Mouse (Mus musculus) heart, adult 2 months (tissue): ENCODE measurements at regions not wholly inside any gene's neighbourhood (a gene's known extent, or its start where the extent isn't known, plus 50 kb on each side); places are given as distances from the start of the nearest gene placed in this dataset.

Experiments
- CTCF ChIP-seq: fragments of 200-600 bp; IDR thresholded peaks from 2 replicates; pipeline ENCODE4 v1.8.1; 2022; ENCODE audit warnings: antibody characterized with exemption, mild to moderate bottlenecking, moderate library complexity
- EP300 ChIP-seq: fragments of 200-500 bp; IDR thresholded peaks from 2 replicates; pipeline ENCODE4 v1.6.1; 2011; ENCODE audit warnings: low read depth, low read length, control low read depth; ENCODE audit not compliant: insufficient read depth
- POLR2A ChIP-seq: fragments of 200-500 bp; IDR thresholded peaks from 2 replicates; pipeline ENCODE4 v1.6.1; 2011; ENCODE audit warnings: mild to moderate bottlenecking, low read depth, low read length, control low read depth; ENCODE audit not compliant: insufficient read depth

GRCm38 (mm10) chr7:125222684-125223083 lies 221.8 kb upstream of the Kdm8 start:
- no peak for TF ChIP-seq POLR2A
- no peak for TF ChIP-seq EP300
- TF ChIP-seq CTCF, result no peak
